Mouse (Mus musculus) gastrocnemius, adult 8-10 months (tissue): ENCODE measurements around the gene Ankar. TPM values are rescaled to one million over a fixed set of nuclear protein-coding genes. Genes with fewer than 3 reads are reported as not detected.

Source experiments
- DNase-seq, 2 experiments: peaks; one replicate each; pipeline ENCODE4 v3.0.0; 2022; ENCODE audit warnings: low spot score in 2 of 2
- total RNA-seq, 4 experiments: library from RNA; stranded (reverse); gene quantifications; 2 replicates each; pipeline ENCODE4 v1.2.4; 2022

The Ankar gene
- total RNA-seq, 4 experiments from 2014 or later = not detected

DNA sequence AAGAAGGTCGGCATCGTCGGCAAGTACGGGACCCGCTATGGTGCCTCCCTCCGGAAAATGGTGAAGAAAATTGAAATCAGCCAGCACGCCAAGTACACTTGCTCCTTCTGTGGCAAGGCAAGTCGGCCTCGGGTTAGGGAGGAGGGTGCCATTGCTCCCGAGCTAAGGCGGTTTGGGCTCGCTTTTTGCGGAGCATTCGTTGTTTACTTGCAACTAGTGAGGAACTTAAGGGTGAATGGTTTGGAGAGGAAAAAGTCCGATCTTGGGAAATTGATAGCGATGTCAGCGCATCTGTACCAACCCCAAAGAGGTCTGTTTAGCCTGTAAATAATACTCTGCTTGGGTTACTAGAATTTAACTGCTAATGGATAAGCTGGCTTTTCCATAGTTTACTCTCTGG is 11.3 kb upstream of the Ankar start:
- no peak for DNase-seq

- peak; percentile 84 to 89 for DNase-seq
Observed at GRCm38 (mm10) chr1:72710753-72711653, 10.6 kb upstream of the Ankar start, which contains the start of gene Rpl37a. Rpl37a (plus strand) TSS chr1:72711290.

DNA sequence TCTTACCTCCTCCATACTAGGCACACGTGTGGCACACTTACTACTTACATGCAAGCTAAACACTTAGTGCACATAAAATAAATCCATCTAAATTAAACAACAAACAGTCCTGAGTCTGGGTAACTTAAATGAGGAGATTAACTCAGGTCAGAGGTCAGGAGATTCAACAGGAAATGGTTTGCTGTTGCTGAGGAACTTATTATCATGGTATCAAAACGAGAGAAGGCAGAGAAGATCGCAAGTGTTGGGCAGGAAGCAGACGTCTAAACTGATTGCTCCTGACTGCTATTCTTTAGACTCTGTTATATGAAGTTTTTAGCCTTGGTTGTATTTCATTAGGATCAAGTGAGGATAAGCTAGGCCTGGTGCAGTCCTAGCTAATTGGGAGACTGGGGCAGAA is 7.1 kb upstream of the Ankar start:
- DNase-seq = no peak

GRCm38 (mm10) chr1:72698651-72699050 is 1.7 kb downstream of the Ankar start:
- DNase-seq = no peak

GRCm38 (mm10) chr1:72696256-72696655 is 4.1 kb downstream of the Ankar start:
- DNase-seq = no peak

GRCm38 (mm10) chr1:72673070-72673469 is 27.3 kb downstream of the Ankar start:
- DNase-seq = no peak

GRCm38 (mm10) chr1:72640658-72641410 is 59.5 kb downstream of the Ankar start:
- no peak for DNase-seq

GRCm38 (mm10) chr1:72635221-72635620 is 65.2 kb downstream of the Ankar start:
- no peak for DNase-seq

DNA sequence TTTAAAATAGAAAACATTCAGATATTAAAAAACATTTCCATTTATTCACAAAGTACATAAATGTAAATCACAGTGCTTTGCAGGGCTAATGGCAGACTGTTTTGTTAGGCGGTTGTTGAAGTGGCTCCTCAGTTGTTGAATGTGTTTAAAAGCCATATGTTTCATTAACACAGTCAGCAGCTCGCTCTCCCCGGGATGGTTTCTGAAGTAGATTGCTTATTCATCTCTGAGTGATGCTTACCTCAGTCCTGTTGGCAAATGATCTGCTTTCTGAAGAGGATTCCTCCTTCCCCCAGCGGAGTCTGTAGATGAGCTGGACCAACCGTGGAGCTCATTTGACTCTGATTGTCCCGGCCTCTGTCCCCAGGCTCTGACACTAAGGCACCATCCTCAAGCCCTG is 88.2 kb downstream of the Ankar start:
- no peak for DNase-seq

- no peak for DNase-seq
Observed at GRCm38 (mm10) chr1:72609887-72610877, 90.2 kb downstream of the Ankar start.

- DNase-seq = no peak
Observed at GRCm38 (mm10) chr1:72609129-72609528, 91.2 kb downstream of the Ankar start.

GRCm38 (mm10) chr1:72606186-72606673 is 94.1 kb downstream of the Ankar start:
- no peak for DNase-seq

DNA sequence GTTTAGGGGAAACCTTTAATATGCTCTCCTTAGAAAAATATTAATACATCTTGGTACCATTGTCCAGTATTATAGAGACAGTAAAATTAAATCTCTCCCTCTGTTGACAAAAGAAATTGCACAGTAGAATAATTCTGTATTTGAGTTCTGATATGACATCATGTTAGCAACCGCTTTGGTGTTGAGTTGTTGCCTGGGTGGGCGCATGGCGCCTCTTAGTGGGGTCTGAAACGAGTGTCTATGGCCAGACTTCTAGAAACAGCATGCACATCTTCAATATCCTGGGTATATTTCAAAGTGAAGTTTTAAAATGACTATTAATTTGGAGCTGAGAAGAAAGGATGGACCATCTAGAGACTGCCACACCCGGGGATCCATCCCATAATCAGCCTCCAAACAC is 97.6 kb downstream of the Ankar start:
- DNase-seq = no peak

GRCm38 (mm10) chr1:72602186-72602585 is 98.2 kb downstream of the Ankar start:
- no peak for DNase-seq

- DNase-seq = no peak
Observed at GRCm38 (mm10) chr1:72601233-72601632, 99.1 kb downstream of the Ankar start.

DNA sequence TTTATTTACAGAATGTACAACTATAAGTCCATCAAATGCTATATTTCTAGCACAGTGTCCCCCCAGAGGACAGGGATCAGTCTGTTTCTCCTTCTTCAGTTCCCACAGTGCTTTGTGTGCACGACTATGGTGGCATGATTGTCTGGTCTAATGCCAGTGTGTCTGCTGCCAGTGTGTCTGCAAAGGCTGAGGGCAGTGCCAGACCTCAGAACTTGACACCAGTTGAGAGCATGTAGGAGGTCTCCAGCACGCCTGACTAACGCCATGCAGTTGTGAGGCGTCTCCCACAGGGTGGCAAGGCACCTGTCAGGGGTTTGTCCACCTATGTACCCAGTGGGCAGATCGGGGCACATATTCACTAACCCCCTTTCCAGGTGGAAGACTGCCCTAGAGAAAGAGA is 99.6 kb downstream of the Ankar start:
- no peak for DNase-seq

DNA sequence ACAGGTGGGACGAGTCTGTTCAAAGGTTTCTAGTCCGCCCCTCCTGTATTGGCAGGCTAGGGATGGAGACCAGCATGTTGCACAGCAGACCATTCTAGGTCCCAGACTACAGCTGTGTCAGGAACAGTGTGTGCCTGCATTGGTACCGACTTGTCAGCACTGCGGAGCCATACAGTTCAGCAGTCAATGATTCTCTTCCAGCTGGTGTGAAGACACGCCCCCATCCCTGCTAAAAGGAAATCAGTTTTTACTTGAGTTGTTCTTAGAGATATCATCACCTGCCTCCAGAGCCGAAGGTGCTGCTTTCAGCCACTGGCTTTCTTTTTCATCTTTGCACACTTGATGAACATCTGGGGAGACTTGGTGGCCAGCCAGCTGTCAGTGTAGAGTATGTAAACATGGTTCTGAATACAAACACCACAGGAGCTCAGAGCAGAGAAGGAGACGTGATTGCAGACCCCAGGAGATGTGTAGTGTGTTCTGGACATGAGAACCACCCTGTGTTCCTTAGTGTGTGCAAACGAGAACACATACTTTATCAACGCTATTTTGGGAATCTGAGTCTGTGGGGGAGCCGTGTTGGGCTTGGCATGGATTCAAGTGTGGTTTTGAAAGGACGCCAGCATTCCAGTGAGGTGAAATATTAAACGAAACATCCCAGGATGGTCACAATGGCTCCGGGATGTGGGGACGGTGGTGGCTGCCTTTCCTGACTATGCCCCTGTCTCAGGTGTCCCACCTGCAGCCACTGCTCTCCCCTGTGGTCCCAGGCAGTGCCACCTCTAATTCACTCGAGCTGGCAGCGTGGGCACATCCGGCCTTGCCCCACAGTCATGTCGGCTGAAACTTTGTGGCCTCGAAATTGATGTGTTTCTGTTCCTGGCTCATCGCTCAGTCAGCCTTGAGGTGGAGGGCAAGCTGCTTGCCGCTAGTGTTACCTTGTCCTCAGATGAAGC is 101.0 kb downstream of the Ankar start:
- no peak for DNase-seq

- no peak for DNase-seq
Observed at GRCm38 (mm10) chr1:72596231-72596630, 104.1 kb downstream of the Ankar start.

GRCm38 (mm10) chr1:72595686-72596085 is 104.7 kb downstream of the Ankar start:
- DNase-seq = no peak
